Mouse (Mus musculus) ZHBTc4 (cell line): ENCODE measurements around the gene Cfap221.

Experiments used
- DNase-seq: peaks from one replicate; pipeline ENCODE4 v3.0.0-alpha.2; 2011; ENCODE audit warnings: low read depth, low spot score

Gene Cfap221

DNA sequence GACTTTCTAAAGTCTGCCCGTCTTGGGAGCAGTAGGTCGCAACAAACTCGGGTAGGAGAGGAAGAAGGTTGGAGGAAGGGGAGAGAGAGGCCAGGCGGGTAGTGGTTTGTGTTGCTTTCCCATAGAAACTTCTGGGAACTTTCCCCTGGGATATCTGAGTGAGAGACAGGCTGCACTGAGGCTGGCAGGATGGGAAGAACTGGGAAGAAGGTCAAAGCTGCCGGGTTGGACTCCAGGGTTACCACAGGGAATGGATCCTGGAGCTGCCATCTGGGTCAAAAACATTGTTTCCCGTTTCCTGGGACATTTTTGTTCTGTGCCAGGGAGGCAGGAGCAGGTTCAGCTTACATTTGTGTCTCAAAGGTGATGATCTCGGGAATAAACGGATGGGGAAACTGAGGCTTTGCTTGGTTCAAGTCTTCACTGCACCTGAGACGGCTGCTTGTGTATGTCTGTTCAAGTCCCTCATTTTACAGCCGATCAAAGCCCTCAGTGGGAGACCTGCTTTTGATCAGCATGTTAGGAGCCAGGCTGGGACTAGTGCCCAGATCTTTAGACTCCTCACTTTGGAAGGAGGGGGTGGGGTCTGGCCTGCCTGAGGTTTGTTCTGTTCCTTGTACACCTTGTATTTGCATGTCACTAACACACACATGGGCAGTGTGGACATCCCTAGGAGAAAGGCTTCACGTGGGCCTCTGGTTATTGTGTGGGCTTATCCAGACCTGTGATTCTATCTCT is 11.0 kb upstream of the Cfap221 start:
- DNase-seq = no peak

DNA sequence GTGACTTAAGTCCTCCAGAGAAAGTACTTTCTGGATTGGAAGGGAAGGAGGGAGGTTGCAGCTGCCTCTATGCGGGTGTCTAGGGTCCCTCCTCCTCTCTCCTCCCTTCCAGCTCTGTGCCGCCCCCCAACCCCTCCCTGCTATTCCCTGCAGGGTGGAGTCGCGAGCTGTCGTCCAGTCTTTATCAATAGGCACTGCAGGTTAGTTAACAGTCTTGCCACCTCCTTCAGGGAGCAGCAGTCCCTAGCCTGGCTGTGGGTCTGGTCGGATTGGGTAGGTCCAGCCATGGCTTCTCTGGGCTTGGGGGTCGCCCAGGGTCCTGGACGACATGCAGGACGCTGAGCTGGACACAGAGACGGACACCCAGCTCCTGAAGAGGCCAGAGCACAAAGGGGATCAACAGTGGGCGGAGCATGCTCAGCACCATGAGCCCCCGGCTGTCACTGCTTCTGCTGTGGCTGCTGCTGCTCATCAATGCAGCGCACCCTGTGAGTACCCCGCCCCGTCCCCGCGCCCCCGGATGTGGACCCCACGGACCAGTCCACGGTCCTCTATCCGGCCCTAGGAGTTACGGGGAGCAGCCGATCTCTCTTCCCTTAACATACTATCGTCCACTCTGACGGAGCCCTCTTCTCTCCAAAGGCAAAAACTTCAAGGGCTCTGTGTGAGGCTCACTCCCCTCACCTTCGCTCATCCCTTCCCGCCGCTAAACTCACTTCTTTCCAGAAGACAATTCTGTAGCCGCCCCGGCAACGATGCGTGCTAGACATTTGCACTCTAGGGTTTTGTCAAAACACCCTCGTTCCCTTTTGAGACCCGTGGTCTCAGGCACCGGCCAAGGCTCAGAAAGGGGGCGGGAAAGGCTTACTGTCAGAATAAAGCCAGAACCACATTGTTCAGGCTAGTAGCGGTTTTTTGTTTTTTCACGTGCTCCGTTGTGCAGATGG is 10.1 kb upstream of the Cfap221 start, which contains the start of gene Sctr:
Sctr (plus strand) TSS at position 51 of the 947 bp plus-strand sequence.
- peak; percentile 18 for DNase-seq

DNA sequence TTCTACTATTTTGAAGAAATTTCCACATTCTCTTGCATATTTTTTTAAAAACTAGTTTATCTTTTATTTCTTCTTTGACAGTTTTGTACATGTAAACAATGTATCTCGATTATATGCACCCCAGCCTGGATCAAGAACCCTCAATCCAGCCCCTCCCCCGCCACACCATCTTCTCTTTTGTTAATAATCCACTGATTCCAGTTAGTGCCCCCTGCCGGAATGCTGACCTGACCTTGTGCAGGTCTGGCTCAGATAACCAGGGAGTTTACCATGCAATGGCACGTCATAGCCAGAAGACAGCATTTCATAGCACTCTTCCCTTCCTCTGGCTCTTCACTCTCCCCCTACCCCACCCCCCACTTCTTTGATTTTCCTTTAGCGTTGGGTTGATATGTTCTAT is 610 bp upstream of the Cfap221 start:
- peak; percentile 45 for DNase-seq

DNA sequence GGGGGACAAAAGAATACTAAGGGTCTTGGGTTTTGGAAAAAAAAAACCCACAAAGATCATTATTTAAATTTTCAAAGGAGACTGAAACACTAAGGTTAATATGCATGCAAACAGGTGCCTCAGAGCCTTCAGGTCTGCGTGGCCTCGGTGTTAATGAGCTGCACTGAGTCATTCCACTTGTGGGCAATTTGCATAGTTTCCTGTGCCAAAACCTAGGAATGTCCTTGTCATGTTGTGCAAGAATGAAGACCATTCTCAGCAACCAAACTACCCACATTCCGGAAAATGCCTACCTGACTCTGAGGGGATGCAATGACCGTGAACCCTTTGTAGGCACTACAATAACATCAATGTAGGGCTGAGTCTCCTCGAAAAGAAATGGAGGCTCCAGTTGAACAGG is 10.5 kb downstream of the Cfap221 start:
- no peak for DNase-seq

DNA sequence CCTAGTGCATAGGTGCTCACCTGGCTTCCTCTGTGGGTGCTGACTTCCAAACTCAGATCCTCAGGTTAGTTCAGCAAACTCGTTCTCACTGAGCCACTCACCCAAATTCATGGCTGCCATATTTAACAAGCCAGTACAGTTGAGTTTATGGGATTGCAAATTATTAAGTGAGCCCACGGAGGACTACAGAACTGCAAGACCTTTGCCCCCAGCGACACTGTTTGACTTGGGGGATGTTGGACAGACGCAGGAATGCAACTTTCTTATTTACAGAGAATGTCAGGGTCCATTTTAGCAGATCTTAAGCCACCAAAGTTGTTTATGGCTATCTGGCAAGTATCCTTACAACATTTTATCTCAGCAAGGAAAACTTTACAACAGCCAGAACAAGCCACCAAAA is 21.9 kb downstream of the Cfap221 start:
- DNase-seq = no peak

DNA sequence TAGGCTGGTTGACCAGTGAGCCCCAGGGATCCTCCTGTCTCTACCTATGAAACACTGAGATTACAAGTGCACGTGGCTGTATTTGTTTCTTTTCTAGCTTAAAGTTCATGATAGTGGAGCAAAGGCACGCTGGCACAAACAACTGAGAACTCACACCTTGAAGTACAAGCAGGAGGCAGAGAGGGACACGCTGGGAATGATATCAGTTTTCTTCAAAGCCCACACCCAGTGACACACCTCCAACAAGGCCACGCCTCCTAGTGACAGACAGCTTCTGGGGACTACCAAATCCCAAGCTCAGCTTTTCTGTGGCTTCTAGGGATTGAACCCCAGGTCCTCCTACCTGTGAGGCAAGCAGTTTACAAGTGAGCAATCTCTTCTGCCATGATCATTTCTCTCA is 23.9 kb downstream of the Cfap221 start:
- no peak for DNase-seq

DNA sequence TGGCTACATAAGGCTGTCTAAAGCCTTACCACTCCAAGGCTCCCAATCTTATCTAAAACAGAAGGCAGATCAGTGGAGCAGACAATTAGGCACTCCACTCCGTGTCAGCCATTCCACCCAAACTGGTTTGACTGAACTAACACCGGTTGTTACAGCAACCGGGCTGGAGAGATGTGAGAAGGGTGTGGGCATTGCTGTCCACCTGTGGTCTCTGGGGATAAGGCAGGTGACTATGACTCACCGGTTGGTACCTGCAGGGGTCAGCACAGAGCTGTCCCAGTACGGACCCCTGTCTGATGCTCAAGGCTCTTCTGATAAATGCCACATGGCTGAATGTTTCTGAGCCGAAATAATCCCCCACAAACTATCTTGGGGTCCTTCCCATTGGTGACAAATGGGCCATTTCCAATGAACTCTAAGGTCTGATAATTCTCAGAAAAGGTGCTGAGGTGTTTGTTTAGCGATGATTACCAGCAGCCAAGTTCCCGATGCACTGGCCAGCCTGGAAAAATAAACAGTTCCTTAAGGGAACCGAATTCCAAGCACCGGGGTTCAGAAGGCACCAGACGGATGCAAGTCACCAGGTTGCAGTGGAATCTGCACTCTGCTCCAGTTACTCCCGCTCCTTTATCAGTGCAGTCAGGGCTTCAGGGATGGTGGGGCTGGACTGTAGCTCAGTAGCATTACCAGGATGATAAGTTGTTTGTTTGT is 31.1 kb downstream of the Cfap221 start:
- DNase-seq = no peak

DNA sequence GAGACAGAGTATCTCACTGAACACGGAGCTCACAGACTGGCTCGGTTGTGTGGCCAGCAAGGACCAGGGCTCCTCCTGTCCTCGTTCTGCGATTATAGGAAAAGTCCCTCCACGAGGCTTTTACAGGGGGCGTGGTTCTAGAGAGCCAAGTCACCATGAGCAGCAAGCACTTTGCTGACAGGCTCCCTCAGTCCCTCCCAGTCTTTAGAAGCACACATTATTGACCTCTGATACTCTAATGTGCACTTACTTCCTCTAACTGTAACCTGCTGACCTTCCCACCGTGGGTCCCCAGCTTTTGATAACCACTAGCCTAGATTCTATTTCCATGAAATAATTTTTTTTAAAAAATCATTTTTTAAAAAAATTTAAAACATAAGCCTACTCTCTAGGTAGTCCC is 37.1 kb downstream of the Cfap221 start:
- DNase-seq = no peak

DNA sequence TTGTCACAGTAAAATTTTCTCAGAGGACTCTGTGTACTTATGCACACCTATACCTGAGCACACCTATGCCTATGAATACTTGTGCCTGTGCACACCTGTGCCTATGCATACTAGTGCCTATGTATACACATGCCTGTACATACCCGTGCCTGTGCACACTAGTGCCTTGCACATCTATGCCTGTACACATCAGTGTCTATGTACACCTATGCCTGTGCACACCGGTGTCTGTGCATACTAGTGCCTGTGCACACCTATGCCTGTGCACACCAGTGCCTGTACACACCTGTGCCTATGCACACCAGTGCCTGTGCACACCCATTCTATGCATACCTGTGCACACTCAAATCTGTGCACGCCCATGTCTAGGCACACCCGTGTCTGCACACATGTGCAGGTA is 37.6 kb downstream of the Cfap221 start:
- no peak for DNase-seq

DNA sequence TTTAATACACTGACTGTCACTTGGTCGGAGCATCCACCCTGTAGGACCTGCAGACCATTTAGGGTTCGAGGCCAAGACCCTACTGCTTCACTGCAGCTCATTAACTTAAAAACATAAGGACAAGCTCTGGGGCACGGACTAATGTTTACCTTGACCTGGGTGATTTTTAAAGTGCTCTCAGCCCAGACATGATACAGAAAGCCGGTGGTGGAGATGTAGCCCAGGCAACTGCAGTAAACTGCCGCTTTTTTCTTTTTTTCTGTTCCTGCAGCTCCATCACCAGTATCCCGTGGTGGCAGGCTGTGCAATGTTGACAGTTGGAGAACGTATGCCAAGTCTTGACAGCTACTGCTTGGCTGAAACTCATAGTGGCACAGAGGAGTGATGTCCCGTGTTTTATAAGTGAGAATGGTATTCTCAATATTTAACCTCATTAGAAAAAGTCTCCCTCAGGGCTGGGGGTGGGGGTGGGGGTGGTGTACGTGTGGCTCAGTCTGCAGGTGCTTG is 39.3 kb downstream of the Cfap221 start:
- no peak for DNase-seq

DNA sequence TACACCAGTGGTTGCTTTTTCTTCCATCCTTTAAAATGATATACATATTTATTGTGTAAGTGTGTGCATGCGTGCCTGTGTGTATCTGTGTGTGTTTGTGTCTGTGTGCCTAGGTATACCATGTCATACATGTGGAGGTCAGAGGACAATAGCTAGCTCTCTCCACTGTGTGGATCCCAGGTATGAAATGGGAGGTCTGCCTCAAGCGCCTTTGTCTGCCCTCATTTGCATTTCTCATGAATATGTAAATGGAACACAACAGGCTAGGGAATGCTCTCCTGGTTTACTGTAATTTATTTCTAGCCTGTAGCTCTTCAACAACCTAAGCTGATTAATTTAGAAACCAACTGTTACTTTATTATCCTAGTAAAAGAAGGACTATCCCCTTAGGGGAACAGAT is 42.4 kb downstream of the Cfap221 start:
- DNase-seq = no peak

DNA sequence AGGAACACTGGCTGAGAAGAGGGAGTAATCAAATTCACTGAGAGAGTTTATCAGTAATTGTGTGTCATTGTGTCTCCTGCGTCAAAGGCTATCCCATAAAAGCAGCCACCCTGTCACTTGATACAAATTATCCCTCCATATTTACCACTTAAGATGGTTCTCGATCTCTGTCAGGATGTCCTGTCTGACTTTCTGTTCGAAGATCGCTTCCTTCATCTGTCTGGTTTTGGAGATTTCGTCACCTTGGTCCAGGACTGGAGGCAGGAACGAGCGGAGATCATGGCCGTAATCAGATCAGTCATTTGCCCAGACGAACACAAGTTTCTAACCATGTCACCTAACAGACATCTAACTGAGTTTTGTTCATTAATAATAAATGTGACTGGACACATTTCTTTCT is 43.6 kb downstream of the Cfap221 start:
- DNase-seq = no peak

DNA sequence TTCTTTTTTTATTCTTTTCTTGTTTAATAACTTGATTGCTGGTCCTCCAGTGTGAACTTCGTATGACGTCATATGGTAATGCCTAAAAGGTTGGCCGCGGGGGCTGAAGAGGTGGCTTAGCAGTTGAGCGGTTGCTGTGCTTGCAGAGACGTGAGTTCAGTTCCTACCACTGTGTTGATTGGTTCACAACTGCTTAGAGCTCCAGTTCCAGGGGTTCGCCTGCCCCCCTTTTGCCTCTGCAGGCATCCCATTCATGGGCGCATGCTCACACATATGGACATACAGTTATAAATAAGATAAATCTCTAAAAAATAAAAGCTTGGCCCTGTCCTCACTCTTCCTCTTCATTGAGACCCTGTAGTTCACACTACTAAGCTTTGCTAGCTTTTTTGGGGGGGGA is 46.9 kb downstream of the Cfap221 start:
- DNase-seq = no peak

DNA sequence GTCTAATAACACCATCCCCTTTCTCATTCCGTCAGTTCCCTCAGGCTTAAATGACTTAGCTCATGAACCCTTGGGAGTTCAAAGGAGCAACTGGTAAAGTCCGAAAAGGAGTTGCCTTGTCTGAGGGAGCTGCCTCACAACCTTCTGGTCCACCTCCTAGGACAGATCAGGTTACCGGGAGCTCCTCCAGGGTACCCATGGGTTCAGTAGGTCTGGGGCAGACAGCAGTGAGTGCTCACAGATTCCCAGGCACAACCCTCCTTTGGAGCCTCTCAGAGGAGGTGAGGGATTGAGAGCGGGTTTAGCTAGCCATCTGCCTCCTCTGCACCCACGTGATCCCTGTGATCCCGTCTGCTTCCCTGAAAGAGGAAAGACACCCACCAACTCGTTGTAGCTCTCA is 60.2 kb downstream of the Cfap221 start:
- peak; percentile 34 for DNase-seq

DNA sequence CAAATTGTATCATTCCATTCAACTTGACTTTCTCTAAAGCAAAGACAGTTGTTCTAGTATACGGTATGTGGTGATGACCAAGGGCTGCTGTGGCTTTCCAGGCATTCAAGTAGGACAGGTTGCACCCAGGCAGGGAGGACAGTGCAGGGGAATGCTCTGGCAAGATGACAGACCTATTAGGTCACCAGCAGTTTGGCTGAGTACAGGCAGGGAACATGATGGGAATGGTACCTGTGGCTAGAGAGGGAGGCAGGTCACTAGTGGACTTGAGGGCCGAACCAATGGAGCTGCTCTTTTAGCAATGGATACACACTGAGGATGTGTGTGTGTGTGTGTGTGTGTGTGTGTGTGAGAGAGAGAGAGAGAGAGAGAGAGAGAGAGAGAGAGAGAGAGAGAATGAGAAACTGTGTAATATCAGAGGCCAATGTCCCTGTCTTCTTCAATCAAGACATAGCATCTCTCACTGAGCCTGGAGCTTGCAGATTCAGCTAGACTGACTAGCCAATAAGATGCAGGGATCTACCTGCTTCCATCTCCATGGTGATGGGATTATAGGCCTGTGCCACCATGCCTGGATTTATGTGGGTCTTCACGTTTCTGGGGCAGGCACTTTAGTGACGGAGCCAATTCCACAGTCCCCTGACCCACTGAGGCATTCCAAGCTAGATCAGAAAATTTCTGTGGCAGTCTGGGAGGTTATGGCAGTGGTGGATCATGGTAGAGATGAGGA is 65.4 kb downstream of the Cfap221 start:
- DNase-seq = no peak

DNA sequence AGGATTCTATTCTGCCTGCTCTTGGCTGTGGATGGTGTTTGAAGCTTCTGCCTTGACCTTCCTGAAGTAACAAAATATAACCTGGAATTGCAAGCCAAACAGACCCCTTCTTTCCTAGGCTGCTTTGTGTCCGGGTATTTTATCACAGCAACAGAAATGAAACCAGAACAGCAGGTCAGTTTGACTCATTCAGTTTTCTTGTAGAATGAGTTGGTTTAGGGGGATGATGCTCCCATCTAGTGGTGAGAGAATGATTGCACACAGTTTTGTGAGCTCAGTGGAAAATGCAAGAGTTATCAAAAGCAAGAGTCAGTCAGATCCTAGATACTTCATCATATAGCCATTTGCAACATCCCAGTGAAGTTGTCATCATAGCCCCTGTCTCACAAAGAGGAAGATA is 67.3 kb downstream of the Cfap221 start:
- DNase-seq = peak; percentile 35

DNA sequence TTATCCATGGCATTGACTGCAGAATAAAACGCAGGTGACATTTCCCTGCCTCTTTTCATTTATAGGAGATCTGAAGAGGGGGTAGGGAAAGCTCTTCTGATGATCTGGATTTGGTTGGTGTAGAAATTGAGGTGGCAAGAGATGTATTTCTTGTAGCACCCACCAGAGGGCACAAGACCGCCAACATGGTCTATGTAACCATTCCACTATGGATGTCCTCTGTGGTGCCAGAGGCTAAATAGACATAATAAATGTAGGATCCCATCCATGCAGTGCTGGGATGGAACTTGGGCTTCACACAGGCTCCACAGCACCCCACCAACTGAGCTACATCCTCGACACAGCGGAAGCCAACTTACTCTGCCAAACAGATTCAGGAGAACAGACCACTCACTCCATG is 77.7 kb downstream of the Cfap221 start:
- peak; percentile 60 for DNase-seq

DNA sequence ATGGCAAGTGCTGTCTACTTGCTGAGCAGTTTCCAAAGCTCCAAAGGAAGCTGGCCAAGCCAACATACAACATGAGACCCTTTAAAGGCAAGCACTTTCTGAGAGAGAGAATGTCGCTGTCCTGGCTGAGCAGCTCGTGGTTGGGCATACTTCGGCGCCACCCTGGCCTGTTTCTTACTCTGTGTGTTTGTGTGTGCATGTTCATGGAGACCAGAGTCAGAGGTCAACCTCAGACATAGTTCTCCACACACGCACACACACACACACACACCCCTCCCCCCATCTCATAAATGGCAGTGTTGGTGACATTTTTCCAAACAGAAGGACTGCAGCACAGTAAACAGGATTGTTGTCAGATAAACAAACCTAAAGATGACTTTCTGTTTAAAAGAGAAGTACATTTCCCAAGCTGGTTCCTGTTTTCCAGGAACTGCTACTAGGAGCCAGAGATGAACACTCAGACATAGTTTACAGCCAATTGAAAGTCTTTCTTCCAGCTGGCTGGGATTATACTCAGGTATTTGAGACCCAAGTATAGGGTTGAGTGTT is 80.1 kb downstream of the Cfap221 start:
- DNase-seq = no peak

DNA sequence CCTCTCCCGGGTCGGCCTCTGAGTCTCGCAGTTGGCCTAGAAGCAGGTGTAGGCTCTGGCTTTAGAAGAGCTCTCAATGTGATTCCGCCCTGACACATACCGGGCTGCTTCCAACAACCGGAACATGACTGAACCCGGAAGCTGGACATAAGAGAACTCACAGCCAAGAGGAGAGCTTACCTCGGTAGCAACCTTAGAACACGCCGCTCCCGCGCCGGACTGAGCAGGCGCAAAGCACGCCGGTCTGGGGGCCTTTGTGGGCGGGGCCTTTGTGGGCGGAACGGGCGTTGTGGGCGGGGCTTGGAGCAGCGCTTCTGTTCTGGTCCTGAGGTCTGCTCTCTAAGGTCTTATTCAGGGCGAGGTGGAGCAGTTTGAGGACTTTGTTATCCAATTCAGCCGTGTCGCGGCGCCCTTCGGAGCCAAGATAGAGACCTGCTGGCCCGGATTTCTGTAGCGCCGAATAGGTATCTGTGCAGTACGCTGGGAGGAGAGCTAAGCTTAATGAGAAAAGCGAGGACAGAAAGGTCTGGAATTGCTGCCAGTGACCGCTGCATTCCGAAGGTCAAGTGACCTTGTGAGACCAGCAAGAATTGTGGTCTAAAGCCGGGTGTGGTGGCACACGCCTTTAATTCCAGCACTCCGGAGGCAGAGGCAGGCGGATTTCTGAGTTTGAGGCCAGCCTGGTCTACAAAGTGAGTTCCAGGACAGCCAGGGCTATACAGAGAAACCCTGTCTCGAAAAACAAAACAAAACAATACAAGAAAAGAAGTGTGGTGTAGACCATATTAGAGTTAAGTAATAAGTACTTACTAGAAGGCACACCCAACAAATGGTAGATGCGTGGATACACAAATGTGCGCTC is 83.8 kb downstream of the Cfap221 start, which contains the start of gene Tmem177:
Tmem177 (minus strand) TSS at position 256 of the 862 bp plus-strand sequence.
- DNase-seq = peak; percentile 98

DNA sequence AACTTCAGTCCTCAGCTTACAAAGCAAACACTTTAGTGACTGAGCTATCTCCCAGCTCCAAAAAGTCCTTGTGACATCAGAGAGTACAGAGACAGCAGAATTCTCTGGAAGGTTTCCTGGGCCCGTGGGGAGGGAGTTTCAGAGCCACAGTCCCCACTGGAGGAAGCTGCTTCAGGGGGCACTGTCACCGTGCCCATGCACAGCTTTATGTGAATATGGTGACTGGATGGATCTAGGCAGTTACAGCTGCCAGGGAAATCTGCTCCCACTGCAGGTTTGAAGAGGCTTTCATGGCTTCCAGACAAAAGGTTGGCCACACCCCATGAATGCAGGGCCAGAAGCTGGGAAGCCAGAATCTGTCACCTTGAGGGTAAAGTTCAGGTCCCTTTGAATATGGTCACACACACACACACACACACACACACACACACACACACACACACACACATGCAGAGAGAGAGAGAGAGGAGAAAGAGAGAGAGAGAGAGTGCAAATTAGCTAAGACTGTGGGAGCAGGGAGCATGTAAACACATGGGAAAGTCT is 89.8 kb downstream of the Cfap221 start:
- peak; percentile 37 for DNase-seq
